Mouse (Mus musculus) c-Kit-negative CD71-positive TER-119-positive erythroid progenitor cells, embryonic 14.5 days (primary cell): ENCODE results near the gene Ap4m1.
"Not testable (repeated sequence)": the region's sequence is repeated elsewhere in the genome, so short reads cannot be mapped to it uniquely, and the experiment has no call there.

ENCODE experiments used
- DNase-seq: peaks from one replicate; pipeline ENCODE4 v3.0.0-alpha.2; 2013; ENCODE audit warnings: low read depth, low spot score

The Ap4m1 gene

DNA sequence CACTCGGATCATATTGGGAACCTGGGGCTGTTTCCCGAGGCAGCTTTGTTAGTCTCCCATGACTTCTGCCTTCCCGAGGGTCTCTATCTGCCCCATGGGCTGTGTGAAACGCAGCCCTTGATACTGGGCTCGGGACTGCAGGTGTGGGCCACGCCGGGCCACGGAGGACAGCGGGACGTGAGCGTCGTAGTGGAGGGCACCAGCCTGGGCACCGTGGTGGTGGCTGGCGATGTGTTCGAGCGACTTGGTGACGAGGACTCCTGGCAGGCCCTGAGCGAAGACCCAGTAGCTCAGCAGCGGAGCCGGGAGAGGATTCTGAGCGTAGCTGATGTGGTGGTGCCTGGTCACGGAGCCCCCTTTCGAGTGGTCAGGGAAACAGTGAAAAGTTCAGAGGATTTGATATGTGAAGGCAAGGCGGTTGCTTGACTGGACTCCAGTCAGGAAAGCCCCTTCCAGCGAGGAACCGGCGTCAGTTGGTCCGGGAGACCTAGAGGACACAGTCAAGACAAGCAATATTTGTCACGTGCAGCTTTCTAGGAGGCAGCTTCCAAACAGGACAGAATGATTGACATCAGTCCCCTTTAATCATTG lies 23.0 kb downstream of the Ap4m1 start:
- no peak for DNase-seq

DNA sequence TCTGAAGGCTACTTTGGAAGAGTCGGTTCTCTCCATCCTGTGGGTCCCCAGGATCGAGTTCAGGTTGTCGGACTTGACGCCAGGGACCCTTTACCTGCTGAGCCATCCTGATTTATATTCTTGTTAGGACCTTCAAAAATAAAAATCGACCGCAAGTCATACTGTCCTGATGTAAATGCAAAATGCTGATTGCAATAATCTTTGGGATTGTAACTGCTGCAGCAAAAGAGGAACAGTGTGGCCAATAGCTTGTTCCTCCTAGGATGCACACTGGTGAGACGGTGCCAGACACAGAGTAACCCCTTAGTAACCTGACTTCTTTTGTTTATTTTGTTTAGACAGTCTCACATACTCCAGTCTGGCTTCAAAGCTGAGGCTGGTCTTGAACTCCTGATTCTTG lies 23.7 kb downstream of the Ap4m1 start:
- DNase-seq: no peak

DNA sequence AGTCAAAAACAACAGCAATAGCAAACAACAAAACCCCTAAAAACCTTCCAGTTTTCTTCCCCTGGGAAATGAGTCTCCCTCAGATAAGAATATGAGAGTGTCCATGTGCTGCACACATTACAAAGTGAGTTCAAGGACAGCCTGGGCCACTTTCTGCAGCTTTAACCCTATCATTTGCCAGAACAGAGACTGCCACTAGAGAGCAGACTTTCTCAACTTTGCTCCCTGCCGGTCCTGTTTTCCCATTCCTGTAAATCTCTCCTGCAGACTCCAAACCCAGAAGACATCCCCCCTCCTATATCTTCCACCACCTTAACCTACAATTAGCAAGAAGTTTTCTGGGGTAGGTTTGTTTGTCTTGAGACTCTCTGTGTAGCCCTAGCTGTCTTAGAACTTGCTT lies 27.8 kb downstream of the Ap4m1 start:
- DNase-seq: no peak

DNA sequence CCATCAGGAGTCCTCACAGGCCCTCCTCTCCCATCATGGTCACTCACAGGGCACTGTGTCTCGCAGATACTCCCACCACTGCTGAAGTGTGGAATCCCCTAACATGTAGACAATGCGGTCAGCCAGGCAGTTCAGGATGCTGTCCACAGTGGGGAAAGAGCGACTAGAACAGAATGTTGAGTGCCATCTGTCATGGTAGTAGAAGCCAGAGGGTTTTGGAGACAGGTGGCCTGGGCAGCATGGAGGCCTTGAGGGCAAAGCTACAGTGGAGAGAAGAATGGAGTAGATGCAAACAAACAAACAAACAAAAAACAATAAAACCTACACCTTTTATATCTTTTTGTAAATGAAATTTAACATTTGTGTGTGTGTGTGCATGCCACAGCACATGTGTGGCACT lies 30.3 kb downstream of the Ap4m1 start:
- DNase-seq: no peak

DNA sequence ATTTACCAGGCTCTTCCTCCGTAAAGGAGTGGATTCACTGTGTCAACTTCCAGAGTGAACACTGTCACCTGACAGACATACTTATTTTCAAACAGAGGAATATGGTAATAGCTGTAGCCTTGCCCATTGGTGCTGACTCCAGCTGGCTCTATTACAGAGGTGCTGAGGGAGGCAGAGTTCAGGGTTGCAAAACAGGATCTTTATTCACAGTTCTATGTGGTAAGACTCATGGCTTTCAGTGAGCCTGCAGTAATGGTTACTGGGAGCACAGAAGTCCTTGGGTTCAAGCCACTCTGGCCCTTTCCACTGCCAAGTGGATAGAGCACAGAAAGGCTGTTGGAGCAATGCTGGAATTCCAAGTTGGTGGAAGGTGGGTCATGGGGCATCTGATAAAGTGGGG lies 35.5 kb downstream of the Ap4m1 start:
- DNase-seq: no peak

DNA sequence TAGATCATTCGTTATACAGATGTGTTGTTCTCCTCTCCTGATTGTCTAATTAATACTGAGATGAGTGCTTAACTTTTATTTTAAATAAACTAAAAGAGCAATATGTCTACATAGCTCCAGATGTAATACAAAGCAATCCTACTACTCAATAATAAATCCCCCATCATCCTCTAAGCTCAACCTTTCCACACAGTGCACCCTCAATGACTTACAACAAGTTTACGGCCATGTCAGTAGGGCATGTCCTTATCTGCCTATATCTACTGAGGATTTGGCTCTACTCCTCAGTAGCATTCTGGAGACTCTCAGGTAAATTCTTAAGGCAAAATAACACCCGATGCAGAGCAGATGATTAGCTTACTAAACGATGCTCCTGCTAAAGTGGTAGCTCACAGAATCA lies 36.1 kb downstream of the Ap4m1 start:
- no peak for DNase-seq

DNA sequence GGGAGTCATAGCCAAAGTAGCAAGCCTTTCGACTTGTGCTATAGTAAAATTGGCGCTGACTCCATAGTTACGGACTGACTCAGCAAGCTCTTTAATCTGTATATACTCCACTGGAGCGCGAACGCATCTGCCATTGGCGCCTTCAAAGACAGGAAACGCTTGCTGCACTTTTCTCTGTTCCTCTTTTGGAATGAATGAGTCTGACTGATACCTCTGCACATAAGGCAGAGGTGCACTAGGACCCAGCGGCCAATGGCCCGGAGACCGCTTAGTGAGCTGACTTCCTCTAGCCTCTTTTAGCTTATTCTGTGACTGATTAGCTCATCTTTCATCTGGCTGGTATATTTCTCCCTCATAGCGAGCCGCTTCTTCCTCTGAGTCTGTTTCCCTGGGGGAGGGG lies 44.8 kb downstream of the Ap4m1 start:
- not testable (repeated sequence) for DNase-seq

DNA sequence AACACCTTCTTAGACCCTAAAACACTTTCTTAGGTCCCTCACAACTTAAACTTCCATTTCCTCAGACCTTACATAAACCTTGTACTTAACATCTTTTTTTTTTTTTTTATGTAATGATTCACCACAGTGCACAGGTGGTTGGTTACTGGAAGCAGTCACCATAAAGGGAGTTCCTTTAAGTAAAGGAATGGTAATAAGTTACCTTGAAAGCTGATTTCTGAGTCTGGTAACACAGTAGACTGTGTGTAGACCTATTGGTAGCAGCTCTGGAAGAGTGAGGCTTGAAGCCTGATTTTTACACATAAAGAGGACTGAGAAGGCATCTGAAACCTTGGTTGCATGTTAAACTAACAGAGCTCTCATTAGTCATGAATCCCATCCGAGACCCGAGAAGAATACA lies 48.1 kb downstream of the Ap4m1 start:
- DNase-seq: no peak

DNA sequence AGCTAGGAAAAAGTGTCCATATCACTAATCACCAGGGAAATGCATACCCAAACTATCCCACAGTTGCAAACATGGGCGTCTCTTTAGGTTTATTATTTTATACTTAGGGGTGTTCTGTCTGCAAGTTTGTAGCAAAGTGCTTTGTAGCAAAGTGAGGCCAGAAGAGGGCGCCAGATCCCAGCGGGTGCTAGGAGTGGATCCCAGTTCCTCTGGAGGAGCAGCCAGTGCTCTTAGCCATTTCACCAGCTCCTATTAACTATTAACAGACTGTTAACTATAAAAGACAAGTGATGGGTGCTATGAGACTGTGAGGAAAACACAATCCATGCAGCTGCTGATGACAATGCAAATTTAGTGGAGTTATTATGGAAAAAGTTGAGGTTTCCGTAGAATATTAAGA lies 50.3 kb downstream of the Ap4m1 start:
- peak; percentile 27 for DNase-seq

DNA sequence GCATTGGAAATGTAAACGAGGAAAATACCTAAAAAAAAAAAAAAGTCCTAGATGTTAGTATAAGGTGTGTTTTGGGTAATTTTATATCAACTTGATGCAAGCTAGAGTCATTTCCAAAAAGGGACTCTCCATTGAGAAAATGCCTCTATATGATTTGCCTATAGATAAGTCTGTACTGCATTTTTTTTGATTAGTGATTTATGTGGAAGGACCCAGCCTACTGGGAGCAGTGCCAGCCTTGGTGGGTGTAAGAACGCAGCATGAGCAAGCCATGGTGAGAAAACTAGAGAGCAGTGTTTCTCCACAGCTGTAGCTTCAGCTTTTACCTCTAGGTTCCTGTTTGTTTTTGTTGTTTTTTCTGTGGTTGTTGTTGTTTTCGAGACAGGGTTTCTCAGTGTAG lies 51.5 kb downstream of the Ap4m1 start:
- DNase-seq: no peak

DNA sequence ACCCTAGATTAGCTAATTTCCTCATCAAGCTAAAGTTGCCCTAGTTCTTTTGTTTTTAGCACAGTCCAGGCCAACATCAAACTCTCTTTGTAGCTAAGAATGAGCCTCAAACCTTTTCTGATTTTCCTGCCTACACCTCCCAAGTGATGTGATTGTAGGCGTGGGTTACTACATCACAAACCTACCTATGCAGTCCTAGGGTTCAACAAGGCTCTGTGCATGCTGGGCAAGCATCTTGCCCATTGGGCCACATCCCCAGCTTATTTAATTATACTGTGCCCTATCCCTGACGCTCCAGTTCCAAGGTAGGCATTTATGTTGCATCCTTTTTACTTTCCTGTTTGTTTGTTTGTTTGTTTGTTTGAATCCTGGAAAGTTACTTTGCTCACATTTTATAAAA lies 53.9 kb downstream of the Ap4m1 start, which contains the start of gene Nxpe5:
Gene Nxpe5 (plus strand): TSS at position 199 of the 400 bp plus-strand sequence.
- no peak for DNase-seq

DNA sequence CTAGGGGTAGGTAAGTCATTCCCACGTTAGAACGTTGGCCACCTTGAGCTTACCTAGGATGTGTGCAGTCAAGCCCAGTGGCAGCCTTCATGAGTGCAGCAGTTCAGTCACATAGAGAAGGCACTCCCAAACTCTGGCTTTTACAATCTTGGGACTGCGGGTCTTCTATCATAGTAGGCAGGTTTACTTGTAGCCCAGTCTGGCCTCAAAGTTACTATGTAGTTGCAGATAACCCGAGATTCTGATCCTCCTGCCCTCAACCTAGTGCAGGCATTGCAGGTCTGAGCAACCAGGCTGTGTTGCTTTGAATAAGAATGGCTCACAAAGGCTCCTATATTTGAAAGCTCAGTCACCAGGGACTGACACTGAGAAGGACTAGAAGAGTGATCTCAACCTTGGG lies 54.7 kb downstream of the Ap4m1 start:
- no peak for DNase-seq

DNA sequence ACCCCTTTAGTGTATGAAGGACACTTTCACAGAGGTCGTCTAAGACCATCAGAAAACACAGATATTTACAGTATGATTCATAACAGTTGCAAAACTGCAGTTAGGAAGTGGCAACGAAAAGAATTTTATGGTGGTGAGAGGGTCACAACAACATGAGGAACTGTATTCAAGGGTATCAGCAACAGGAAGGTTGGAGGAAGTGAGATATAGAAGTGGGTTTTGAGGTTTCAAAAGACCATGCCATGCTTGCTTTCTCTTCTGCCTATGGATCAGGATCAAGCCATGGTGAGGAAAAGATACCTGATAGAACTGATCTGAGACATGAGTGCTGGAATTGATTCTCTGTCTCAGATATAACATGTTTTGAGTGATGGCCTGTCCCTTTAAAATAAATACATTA lies 55.6 kb downstream of the Ap4m1 start:
- DNase-seq: no peak

DNA sequence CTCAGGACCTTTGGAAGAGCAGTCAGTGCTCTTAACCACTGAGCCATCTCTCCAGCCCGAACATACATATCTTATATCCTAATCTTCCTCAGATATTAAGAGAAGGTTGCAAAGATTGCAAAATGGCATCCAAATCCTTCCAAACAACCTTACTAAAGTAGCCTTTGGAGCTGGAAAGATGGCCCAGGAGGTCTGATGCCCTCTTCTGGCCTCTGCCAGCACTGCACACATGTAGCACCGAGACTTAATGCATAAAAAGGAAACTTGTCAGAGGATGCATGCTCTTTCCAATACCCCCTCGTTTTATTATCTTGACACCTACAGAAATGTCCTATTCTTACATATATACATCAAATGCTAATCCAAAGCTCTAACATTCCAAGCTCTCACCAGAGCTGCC lies 56.2 kb downstream of the Ap4m1 start:
- no peak for DNase-seq

DNA sequence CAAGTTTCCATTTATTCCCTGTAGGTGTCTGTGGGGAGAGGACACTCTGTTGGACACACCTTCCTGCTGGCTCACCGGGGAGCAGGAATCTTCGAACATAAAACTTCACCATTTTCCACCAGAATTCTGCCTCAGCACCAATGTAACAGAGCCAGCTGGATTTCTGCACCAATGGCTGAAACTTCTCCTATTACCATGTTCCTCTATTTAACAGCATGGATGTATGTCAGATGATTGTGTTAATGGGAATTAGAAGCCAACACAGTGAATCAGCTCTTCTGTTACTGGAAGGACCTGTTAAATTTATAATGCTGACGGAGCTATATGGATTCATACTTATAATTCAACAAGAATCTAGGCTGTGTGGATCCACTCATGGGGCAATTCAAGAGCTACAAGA lies 57.7 kb downstream of the Ap4m1 start:
- DNase-seq: no peak
